Mouse (Mus musculus) kidney, adult 2 months (tissue): Measurements from ENCODE around the gene Atp13a1.

ENCODE experiments used
- CTCF ChIP-seq: fragments of 200-500 bp; conservative IDR thresholded peaks from 2 replicates; pipeline ENCODE4 v1.5.1; 2011; ENCODE audit warnings: low read depth, mild to moderate bottlenecking, control low read depth, low read length, moderate library complexity, mixed read lengths; ENCODE audit not compliant: insufficient read depth, insufficient read length
- POLR2A ChIP-seq: fragments of 200-500 bp; IDR thresholded peaks from one replicate; pipeline ENCODE4 v1.6.1; 2011; ENCODE audit warnings: low read depth, low read length, control low read depth

- TF ChIP-seq CTCF: no peak
- TF ChIP-seq POLR2A: no peak
Measured at GRCm38 (mm10) chr8:69794096-69794495, 3.1 kb downstream of the Atp13a1 start.
